Mouse (Mus musculus) forebrain, embryonic 12.5 days (tissue): Measurements from ENCODE around the gene Dtnbp1. TPM values are rescaled to one million over a fixed set of nuclear protein-coding genes. Genes with fewer than 3 reads are reported as not detected.

Experiments used
- ATAC-seq: fragments of 200-750 bp; cut with Nextera tagmentation; 2 replicates; pipeline ENCODE4 v1.8.0; 2017; ENCODE audit warnings: moderate TSS enrichment; ENCODE audit not compliant: low FRiP score
- H3K27ac ChIP-seq: fragments of 300-500 bp; sonication (generic); 2 replicates; pipeline ENCODE4 v1.5.1; 2016; ENCODE audit warnings: mild to moderate bottlenecking
- H3K27me3 ChIP-seq: fragments of 300-500 bp; sonication (generic); 2 replicates; pipeline ENCODE4 v1.6.1; 2016; ENCODE audit warnings: mild to moderate bottlenecking
- H3K36me3 ChIP-seq: fragments of 300-500 bp; sonication (generic); replicated peaks from 2 replicates; pipeline ENCODE4 v1.6.1; 2016; ENCODE audit warnings: mild to moderate bottlenecking
- H3K4me1 ChIP-seq: fragments of 300-500 bp; sonication (generic); 2 replicates; pipeline ENCODE4 v1.6.1; 2016
- H3K4me2 ChIP-seq: fragments of 300-500 bp; sonication (generic); 2 replicates; pipeline ENCODE4 v1.6.1; 2016; ENCODE audit warnings: mild to moderate bottlenecking, moderate library complexity
- H3K4me3 ChIP-seq: fragments of 300-500 bp; sonication (generic); replicated peaks from 2 replicates; pipeline ENCODE4 v1.5.1; 2016; ENCODE audit warnings: mild to moderate bottlenecking
- H3K9ac ChIP-seq: fragments of 300-500 bp; sonication (generic); 2 replicates; pipeline ENCODE4 v1.6.1; 2016; ENCODE audit warnings: mild to moderate bottlenecking
- H3K9me3 ChIP-seq: fragments of 300-500 bp; sonication (generic); 2 replicates; pipeline ENCODE4 v1.6.1; 2016
- WGBS: fragments of 180-500 bp; shearing (Covaris S2); methylation state at CpG from one replicate; pipeline ENCODE4 v1.1.7; 2016; 5-methylcytosine and 5-hydroxymethylcytosine counted together
- polyA plus RNA-seq: library from polyadenylated mRNA; unstranded; fragments of >200 nt; fragmentation: Nextera tagmentation; extraction: Ambion mirVana; gene quantifications from 2 replicates; pipeline ENCODE4 v1.2.1, GENCODE M21; 2016

Dtnbp1 gene
- polyA plus RNA-seq, 1 experiment from 2014 or later: 86.7 TPM

DNA sequence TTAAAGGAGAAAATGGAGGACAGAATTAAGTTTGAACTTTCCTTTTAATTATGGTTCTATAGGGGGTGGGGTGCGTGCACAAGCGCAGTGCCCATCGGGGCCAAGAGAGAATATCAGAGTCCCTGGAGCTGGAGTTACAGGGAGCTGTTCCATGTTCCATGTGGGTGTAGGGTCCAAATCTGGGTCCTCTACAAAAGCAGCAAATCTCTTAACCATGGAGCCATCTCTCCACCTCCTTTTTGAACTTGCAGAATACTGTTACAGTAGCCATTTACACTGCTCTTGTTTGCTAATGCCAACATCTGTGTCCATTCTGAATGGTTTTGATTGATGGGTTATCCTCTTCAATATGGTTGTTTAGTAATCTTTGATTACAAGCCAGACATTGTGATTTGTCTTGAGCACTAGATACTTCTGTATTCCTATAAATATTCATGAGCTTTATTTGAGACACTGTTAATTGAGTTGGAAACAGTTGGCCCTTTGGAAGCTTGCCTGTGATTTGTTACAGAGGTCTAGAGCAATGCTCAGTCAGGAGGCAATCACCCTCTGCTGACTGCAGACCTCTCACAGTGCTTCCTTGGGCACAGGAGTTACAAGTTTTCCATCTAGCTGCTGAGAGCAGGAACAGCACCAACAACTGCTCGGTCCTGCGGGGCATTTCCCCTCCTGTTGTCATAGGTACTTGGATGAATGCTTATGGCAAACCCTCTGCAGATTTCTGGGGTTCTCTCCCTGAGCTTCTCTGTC is 41.2 kb downstream of the Dtnbp1 start:
- WGBS: 75% methylated on average over 5 of the region's 5 CpGs
- no peak overlapping the region for H3K4me3 ChIP-seq
- no peak overlapping the region for H3K4me2 ChIP-seq
- peak overlapping the region; percentile 38; the same call in 1 of the 2 replicates for H3K27ac ChIP-seq
- ATAC-seq: peak; percentile 74; the same call in 1 of the 2 replicates
- H3K27me3 ChIP-seq: no peaks in the 10 kb centered on the region
- no peaks in the 10 kb centered on the region; the same call in 1 of the 2 replicates for H3K36me3 ChIP-seq
- H3K9ac ChIP-seq: no peak overlapping the region
- 0 out of 2 replicates have a peak, but pooled peaks cover 4% of the 10 kb centered on the region for H3K9me3 ChIP-seq
- peaks cover 7% of the 10 kb centered on the region for H3K4me1 ChIP-seq

DNA sequence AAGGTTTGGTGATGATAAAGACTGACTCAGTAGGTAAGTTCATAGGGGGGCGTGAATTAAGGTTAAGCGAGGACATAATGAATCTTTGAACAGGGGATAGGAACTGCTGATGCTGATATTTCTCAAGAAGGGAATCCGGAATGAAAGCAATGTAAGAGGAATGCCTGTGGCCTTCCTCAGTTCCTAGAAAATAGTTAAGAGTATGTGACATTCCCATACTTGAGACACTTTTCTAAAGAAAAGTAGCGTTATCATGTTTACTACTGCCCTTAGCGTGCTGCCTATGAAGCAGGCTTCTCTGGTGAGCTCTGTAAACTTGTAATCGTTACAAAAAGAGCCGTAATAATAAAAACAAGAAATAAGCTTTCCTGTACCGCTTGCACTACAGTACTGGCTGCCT is 44.9 kb downstream of the Dtnbp1 start:
- H3K4me1 ChIP-seq: peaks cover 7% of the 10 kb centered on the region
- 91% methylated on average over 8 of the region's 8 CpGs for WGBS
- no peaks in the 10 kb centered on the region; the same call in 1 of the 2 replicates for H3K36me3 ChIP-seq
- H3K4me3 ChIP-seq: no peak overlapping the region
- H3K9ac ChIP-seq: no peak overlapping the region
- no peak for ATAC-seq
- H3K27ac ChIP-seq: no peak overlapping the region
- no peak overlapping the region for H3K4me2 ChIP-seq
- no peaks in the 10 kb centered on the region for H3K27me3 ChIP-seq
- 0 out of 2 replicates have a peak, but pooled peaks cover 4% of the 10 kb centered on the region for H3K9me3 ChIP-seq

DNA sequence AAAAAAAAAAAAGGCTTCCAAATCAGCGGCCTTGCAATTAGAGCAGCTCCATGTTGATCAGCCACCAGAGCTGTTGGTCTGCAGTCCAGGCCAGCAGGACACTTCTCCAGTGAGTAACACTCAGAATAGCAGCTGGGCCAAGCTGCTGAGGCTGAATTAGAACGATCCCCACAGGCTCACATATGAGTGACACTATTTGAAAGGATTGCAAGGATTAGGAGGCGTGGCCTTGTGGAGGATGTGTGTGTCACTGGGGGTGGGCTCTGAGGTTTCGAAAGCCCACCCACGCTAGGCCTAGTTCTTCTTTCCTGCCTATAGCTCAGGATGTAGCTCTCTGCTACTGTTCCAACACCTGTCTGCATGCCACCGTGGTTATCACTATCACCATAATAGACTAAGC is 46.2 kb downstream of the Dtnbp1 start:
- Histone ChIP-seq H3K4me2 (no peak overlapping the region), H3K4me3 (no peak overlapping the region), H3K9ac (no peak overlapping the region), H3K9me3 (0 out of 2 replicates have a peak, but pooled peaks cover 4% of the 10 kb centered on the region), H3K4me1 (no peaks in the 10 kb centered on the region), H3K36me3 (no peaks in the 10 kb centered on the region; the same call in 1 of the 2 replicates), H3K27me3 (no peaks in the 10 kb centered on the region), H3K27ac (no peak overlapping the region)
- no peak for ATAC-seq
- 98% methylated on average over 6 of the region's 6 CpGs for WGBS

DNA sequence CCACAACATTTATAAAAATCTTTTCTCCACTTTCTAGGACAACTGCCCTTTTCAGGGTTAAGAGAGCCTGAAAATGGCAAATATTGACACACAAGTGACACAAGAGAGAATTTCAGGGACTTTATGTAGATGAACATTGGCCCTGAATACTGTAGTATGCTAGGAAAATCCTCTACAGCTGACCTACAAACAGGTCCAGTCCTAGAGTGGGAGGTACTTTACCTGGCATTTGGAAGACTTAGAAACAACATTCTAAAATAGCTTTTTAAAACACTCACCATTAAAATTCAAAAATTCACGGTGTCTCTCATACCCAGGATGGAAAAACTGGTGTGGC is 47.7 kb downstream of the Dtnbp1 start:
- 0 out of 2 replicates have a peak, but pooled peaks cover 4% of the 10 kb centered on the region for H3K9me3 ChIP-seq
- H3K4me2 ChIP-seq: no peak overlapping the region
- ATAC-seq: no peak
- WGBS: 90% methylated on average over 1 of the region's 1 CpGs
- H3K4me3 ChIP-seq: no peak overlapping the region
- no peaks in the 10 kb centered on the region; the same call in 1 of the 2 replicates for H3K36me3 ChIP-seq
- no peaks in the 10 kb centered on the region for H3K27me3 ChIP-seq
- H3K9ac ChIP-seq: no peak overlapping the region
- H3K4me1 ChIP-seq: no peaks in the 10 kb centered on the region
- no peak overlapping the region for H3K27ac ChIP-seq

DNA sequence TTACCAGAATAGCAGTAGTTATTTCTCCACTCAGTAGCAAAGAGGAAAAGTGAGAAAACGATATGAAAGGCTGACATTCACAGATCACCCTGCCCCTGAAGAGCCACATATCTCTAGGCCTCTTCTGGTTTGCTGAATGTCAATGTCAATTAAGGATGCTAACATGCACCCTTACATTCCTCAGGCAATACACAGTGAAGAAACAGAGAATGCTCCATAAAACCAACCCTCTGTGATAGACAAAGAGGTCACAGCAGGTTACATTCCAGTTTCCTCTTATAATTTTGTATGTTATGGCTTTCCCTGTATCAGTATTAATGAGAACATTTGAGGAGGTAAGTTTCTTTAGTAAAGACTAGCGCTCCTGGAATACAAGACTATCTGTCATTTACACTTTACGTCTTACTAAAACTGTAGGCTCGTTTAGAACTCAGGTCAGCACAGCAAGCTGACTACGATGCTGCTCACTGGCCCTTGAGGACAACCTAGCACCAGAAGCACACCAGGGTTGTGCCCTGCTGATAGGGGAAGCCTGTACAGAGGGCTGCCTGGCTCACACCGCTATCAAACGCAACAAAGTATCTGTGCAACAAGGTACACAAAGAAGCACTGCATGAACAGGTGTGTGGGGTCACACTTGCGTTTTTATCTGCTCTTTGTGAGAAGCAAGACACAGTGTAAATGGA is 48.3 kb downstream of the Dtnbp1 start:
- Histone ChIP-seq H3K9me3 (0 out of 2 replicates have a peak, but pooled peaks cover 4% of the 10 kb centered on the region), H3K4me3 (no peak overlapping the region), H3K27me3 (no peaks in the 10 kb centered on the region), H3K9ac (no peak overlapping the region), H3K27ac (no peak overlapping the region), H3K36me3 (no peaks in the 10 kb centered on the region; the same call in 1 of the 2 replicates), H3K4me1 (no peaks in the 10 kb centered on the region), H3K4me2 (no peak overlapping the region)
- no peak for ATAC-seq
- WGBS: 83% methylated on average over 8 of the region's 8 CpGs

DNA sequence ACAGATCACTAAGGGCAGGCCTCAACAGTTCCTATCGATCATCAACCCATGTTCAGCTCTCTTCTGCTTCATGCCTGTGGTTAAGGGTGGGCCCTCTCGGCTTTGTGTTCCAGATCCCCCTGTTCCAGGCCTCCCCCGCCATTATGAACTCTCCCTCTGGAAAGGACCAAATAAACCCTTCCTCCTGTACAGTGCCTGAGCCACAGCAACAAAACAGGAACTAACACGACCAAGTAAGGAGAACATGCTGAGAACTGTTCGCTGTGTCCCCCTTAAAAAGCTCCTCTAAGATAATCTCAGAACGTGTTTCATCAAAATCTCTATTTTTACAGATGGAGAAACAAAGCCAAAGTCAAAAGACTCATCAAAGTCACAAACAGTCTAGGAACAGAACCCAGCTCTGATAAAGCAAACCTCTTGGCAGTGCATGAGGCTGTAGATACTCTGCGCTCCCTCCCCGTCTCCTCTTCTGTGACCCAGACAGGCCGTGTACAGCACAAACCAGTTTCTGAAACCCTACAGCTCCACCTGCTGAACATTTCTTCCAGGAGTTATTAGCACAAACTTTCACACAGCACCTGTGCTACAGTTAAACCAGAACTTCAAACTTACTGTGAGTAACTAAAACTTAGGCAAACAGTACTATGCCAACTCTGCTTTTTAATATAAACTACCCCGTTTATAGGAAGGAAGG is 49.4 kb downstream of the Dtnbp1 start:
- Histone ChIP-seq H3K27me3 (no peaks in the 10 kb centered on the region), H3K4me2 (no peak overlapping the region), H3K9me3 (0 out of 2 replicates have a peak, but pooled peaks cover 4% of the 10 kb centered on the region), H3K4me3 (no peak overlapping the region), H3K27ac (no peak overlapping the region), H3K4me1 (peaks cover 5% of the 10 kb centered on the region), H3K9ac (no peak overlapping the region), H3K36me3 (no peaks in the 10 kb centered on the region; the same call in 1 of the 2 replicates)
- no peak for ATAC-seq
- WGBS: 72% methylated on average over 10 of the region's 10 CpGs

DNA sequence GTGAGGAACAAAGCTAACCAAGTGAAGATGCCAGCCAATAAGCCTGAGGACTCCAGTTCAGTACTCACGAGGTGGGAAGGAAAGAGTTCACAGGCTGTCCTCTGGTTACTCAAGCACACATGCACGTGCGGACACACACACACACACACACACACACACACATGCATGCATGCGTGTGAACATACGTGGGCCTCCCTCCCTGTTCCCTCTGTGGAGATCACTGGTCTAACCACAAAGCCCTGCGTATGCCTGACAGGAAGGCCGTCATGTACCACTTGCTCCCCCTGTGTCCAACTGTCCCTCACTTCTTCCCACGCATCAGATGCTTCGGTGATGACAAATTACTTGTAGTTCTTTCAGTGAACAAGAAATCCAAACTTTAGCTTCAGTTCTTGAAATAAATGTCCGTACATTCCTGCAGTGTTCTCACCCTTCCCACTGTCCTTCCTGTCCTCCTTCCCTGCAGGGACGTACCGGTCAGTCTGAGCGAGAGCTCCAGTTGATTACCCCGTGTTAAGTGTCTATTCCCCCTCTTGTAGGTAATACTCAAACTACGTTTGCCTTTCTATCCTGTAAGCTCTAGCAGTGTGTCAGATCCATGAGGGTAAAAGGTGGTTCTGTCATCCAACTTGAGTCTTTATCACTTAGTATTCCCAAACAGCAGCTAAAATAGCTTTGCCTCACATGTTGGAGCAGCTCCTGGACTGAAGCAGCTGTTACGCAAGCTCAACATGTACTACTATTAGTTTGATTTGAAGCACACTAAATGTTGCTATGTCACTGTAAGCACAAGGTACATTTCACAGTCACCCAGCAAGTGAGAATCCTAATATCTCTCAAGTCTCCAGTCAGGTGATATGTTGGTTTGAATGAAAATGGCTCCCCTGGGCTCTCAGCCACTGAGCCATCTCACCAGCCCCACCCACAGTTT is 53.4 kb downstream of the Dtnbp1 start:
- Histone ChIP-seq H3K9me3 (no peaks in the 10 kb centered on the region), H3K27ac (no peak overlapping the region), H3K27me3 (no peaks in the 10 kb centered on the region), H3K4me2 (no peak overlapping the region), H3K4me3 (no peak overlapping the region), H3K36me3 (no peaks in the 10 kb centered on the region), H3K9ac (no peak overlapping the region), H3K4me1 (peaks cover 30% of the 10 kb centered on the region)
- 91% methylated on average over 16 of the region's 16 CpGs for WGBS
- ATAC-seq: no peak

DNA sequence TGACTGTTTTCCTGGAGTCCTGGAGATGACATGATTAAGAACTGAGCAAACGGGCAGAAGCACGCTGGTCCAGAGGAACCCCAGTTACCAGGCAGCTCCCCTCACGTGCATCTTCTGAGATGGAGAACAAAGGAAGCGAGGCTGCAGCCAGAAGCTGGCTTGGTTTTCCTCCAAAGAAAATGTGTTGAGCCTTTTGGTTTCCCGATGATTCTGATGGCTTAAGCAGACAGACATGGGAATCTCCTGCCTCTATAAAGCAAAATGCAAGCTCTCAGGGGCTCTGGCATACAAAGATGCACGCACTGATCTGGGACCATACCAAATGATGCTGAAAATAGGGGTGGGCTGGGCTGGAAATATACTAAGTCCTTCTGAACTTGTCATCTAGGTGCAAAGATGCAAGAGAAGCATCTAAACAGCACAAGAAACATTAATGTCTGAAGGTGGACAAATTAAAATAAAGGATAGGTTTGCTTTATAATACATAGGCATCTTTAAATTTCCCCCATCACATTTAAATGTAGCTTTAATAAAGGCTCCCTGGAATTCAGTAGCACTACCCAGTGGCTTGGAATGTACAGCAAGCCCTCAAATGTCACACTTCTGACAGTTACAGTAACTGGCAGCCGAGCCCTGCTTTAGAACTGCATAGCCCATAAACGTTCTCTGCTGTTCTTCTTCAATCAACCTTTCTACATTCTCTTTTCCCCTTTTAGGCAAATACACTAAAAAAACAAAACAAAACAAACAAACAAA is 54.9 kb downstream of the Dtnbp1 start:
- H3K4me2 ChIP-seq: peak overlapping the region; percentile 55
- H3K9me3 ChIP-seq: no peaks in the 10 kb centered on the region
- H3K9ac ChIP-seq: peak overlapping the region; percentile 57
- peaks cover 2% of the 10 kb centered on the region; the same call in 1 of the 2 replicates for H3K36me3 ChIP-seq
- no peaks in the 10 kb centered on the region for H3K27me3 ChIP-seq
- H3K27ac ChIP-seq: peak overlapping the region; percentile 84
- peaks cover 38% of the 10 kb centered on the region for H3K4me1 ChIP-seq
- peak; percentile 81 for ATAC-seq
- peak overlapping the region; percentile 39 for H3K4me3 ChIP-seq
- WGBS: 17% methylated on average over 8 of the region's 8 CpGs

DNA sequence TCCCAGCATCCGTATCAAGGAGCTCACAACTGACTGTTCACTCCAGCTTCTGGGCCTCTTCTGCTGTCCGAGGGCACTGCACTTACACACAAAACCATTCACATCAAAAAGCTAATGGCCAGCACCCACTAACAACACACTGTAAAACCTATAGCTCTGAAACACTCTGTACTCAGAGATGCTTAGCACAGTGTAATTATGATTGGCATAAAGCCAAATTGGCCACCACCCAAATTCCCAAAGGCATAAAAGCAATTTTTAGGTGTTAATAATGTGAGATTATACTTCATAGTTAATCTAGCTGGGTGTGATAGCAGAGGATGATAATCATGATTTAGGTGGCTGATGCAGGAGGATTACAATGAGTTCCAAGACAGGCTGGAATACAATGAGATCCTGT is 58.3 kb downstream of the Dtnbp1 start:
- Histone ChIP-seq H3K27me3 (no peaks in the 10 kb centered on the region), H3K36me3 (peaks cover 2% of the 10 kb centered on the region; the same call in 1 of the 2 replicates), H3K4me1 (peaks cover 49% of the 10 kb centered on the region), H3K4me3 (no peak overlapping the region), H3K27ac (peak overlapping the region; percentile 37), H3K4me2 (no peak overlapping the region), H3K9ac (no peak overlapping the region), H3K9me3 (no peaks in the 10 kb centered on the region)
- WGBS: 75% methylated on average over 2 of the region's 2 CpGs
- ATAC-seq: no peak

DNA sequence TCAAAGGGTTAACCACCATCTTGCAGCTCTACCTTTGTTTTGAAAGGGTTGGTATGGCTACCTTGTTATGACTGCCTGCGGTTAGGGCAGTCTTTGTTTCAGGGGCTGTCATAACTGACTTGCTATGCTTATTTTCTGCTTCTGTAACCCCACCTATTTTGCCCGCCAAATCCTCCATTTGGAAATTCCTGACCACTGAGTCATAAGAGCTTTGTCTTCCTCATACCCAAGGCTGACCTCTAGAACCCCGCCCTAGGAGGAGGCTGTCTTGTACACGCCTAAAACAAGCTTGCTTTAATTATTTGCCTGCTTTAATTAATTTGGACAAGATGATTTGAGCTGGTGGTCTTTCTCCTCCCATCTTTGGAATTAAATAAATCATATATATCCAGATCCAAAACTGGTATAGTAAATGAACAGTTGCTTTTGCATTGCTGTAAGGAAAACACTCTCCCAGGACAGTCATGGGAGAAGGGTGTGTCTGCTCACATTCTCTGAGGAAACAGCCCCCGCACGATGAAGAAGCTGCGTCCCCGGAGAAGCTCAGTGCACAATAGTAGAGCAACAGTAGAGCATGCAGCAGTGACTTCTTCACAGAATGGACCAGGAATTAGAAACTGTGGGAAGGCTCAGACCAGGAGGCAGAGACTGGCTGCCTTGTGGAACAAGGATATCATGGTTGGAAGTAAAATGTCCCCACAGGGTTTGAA is 62.5 kb downstream of the Dtnbp1 start:
- H3K27ac ChIP-seq: no peak overlapping the region
- 76% methylated on average over 8 of the region's 8 CpGs for WGBS
- H3K4me1 ChIP-seq: peaks cover 24% of the 10 kb centered on the region; the same call in 1 of the 2 replicates
- no peak overlapping the region for H3K4me2 ChIP-seq
- H3K4me3 ChIP-seq: no peak overlapping the region
- no peaks in the 10 kb centered on the region for H3K27me3 ChIP-seq
- no peak for ATAC-seq
- H3K9ac ChIP-seq: no peak overlapping the region
- no peaks in the 10 kb centered on the region for H3K9me3 ChIP-seq
- peaks cover 5% of the 10 kb centered on the region; the same call in 1 of the 2 replicates for H3K36me3 ChIP-seq
